Mouse (Mus musculus) hindbrain, embryonic 12.5 days (tissue): ENCODE results near the gene Npw. TPM values are rescaled to one million over a fixed set of nuclear protein-coding genes. Genes with fewer than 3 reads are reported as not detected.

Experiments
- ATAC-seq: fragments of 200-750 bp; cut with Nextera tagmentation; 2 replicates; pipeline ENCODE4 v1.8.0; 2017; ENCODE audit warnings: moderate TSS enrichment; ENCODE audit not compliant: low FRiP score
- H3K27ac ChIP-seq: fragments of 300-500 bp; sonication (generic); 2 replicates; pipeline ENCODE4 v1.5.1; 2016; ENCODE audit warnings: mild to moderate bottlenecking
- H3K27me3 ChIP-seq: fragments of 300-500 bp; sonication (generic); 2 replicates; pipeline ENCODE4 v1.6.1; 2016; ENCODE audit warnings: mild to moderate bottlenecking
- H3K36me3 ChIP-seq: fragments of 300-500 bp; sonication (generic); 2 replicates; pipeline ENCODE4 v1.6.1; 2016; ENCODE audit warnings: mild to moderate bottlenecking
- H3K4me1 ChIP-seq: fragments of 300-500 bp; sonication (generic); 2 replicates; pipeline ENCODE4 v1.6.1; 2016
- H3K4me2 ChIP-seq: fragments of 300-500 bp; sonication (generic); replicated peaks from 2 replicates; pipeline ENCODE4 v1.6.1; 2016; ENCODE audit warnings: mild to moderate bottlenecking
- H3K4me3 ChIP-seq: fragments of 300-500 bp; sonication (generic); 2 replicates; pipeline ENCODE4 v1.5.1; 2016; ENCODE audit warnings: mild to moderate bottlenecking
- H3K9ac ChIP-seq: fragments of 300-500 bp; sonication (generic); 2 replicates; pipeline ENCODE4 v1.6.1; 2016; ENCODE audit warnings: mild to moderate bottlenecking, moderate library complexity
- H3K9me3 ChIP-seq: fragments of 300-500 bp; sonication (generic); replicated peaks from 2 replicates; pipeline ENCODE4 v1.6.1; 2016; ENCODE audit warnings: mild to moderate bottlenecking
- WGBS: fragments of 180-500 bp; shearing (Covaris S2); methylation state at CpG from one replicate; pipeline ENCODE4 v1.1.7; 2016; 5-methylcytosine and 5-hydroxymethylcytosine counted together
- polyA plus RNA-seq: library from polyadenylated mRNA; unstranded; fragments of >200 nt; fragmentation: Nextera tagmentation; extraction: Ambion mirVana; gene quantifications from 2 replicates; pipeline ENCODE4 v1.2.1, GENCODE M21; 2016

The Npw gene
- polyA plus RNA-seq, 1 experiment from 2014 or later: not detected

DNA sequence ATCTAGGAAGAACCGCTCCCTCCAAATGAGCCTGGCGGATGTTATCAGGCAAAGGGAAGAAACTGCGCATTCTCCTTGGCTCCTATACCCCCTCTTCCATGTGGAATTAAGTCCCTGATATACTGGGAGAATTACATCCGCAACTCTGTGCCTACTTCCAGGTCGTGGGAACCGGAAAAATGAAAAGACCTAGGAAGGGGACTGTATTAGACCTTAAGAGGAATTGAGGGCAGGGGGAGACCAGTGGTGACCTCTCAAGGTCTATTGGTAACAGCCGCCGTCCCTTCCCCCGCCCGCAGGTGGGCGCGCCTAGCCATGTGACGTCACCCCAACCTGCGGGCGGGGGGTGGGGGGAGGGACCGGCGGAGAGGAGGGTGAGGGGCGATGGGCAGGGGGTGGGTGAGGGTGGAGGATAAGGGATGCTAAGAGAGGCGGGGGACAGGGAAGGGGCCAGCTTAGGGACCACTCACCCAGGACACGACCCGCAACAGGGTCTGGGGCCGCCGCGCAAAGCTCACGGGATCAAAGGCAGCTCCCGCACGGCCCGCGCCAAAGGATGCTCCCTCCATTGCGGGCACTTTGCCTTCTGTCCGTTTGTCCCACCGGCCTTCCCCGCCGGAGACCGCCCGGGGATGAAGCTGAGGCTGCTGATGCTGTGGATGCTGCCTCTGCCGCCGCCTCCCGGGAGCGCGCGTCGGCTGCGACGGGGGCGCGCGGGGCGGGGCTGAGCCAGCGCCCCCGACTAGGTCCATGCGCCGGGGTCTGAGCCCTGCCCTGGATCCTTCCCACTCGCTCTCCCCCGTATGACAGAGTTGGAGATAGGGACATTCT, 31.2 kb upstream of the Npw start, which contains the start of gene Syngr3:
Syngr3 (minus strand) TSS at position 705 of the 831 bp plus-strand sequence.
- WGBS: 1% methylated on average over 44 of the region's 55 CpGs
- Histone ChIP-seq H3K4me1 (peaks cover 25% of the 10 kb centered on the region), H3K4me3 (peak within 1 kb of the TSS; percentile 74), H3K27ac (peak within 1 kb of the TSS; percentile 81), H3K9me3 (no peaks in the 10 kb centered on the region), H3K4me2 (peak within 1 kb of the TSS; percentile 91), H3K9ac (peak within 1 kb of the TSS; percentile 88), H3K27me3 (peaks cover 50% of the 10 kb centered on the region), H3K36me3 (peaks cover 5% of the 10 kb centered on the region; the same call in 1 of the 2 replicates)
- ATAC-seq: peak; percentile 57

DNA sequence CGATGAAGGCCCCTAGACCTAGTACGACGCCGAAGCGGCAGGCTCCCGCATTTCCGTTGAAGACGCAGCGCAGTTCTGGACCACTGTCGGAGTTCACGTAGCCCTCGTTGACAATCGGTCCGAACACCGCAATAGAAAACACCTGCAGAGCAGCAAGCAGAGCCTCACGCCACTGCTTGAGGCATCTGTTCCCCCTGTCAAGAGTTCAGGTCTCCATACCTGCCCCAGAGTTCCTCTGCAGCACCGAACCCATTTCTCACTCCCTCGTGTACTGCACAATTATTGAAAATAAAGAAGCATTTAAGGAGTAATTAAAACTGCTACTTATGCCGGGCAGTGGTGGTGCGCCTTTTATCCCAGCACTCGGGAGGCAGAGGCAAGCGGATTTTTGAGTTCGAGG, 29.3 kb upstream of the Npw start:
- Histone ChIP-seq H3K4me1 (peaks cover 25% of the 10 kb centered on the region), H3K9ac (no peak overlapping the region), H3K36me3 (peaks cover 5% of the 10 kb centered on the region; the same call in 1 of the 2 replicates), H3K27ac (no peak overlapping the region), H3K4me3 (peak overlapping the region; percentile 23), H3K9me3 (no peaks in the 10 kb centered on the region), H3K27me3 (peaks cover 50% of the 10 kb centered on the region), H3K4me2 (peak overlapping the region; percentile 42)
- ATAC-seq: no peak
- WGBS: 19% methylated on average over 23 of the region's 23 CpGs

DNA sequence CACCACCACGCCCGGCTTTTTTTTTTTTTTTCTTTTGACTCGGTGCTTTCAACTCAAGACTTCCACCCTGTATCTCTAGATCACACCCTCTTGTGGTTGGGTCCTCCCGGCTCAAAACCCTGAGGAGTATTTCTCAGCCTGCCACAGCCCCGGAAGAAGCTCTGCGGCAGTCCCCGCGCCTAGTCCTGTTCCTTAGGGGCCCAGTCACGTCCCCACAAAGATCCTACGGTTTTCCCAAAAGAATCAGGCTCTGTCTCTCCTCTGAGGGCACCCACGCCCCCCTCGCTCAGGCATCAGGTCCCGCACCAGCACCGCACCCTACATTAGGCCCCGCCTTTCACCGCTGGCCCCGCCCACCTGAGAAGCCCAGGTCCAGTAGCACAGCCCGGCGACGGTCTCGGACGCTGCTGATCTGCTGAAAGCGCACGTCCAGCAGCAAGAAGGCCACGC, 28.9 kb upstream of the Npw start:
- peaks cover 25% of the 10 kb centered on the region for H3K4me1 ChIP-seq
- 2% methylated on average over 25 of the region's 25 CpGs for WGBS
- H3K9me3 ChIP-seq: no peaks in the 10 kb centered on the region
- peak overlapping the region; percentile 23 for H3K4me3 ChIP-seq
- H3K36me3 ChIP-seq: peaks cover 7% of the 10 kb centered on the region; the same call in 1 of the 2 replicates
- H3K9ac ChIP-seq: no peak overlapping the region
- H3K27me3 ChIP-seq: peaks cover 50% of the 10 kb centered on the region
- no peak overlapping the region for H3K27ac ChIP-seq
- H3K4me2 ChIP-seq: peak overlapping the region; percentile 42
- ATAC-seq: no peak

DNA sequence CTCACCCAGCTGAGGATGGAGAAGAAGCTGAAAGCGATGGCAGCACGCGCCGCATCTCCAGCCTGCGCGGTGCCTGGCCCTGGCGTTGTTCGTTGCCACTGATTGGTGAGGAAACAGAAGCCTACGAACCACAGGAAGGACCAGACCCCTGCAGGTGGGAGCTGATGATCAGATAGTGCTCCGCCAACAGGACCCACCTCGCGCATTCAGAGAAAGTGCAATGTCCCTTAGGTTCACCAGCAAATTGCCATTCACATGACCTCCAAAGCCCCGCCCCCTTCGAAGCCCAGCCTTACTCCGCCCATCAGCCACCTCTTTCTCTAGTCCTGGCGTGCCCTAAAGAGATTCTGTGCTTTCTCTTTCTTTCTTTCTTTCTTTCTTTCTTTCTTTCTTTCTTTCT, 28.3 kb upstream of the Npw start:
- peaks cover 11% of the 10 kb centered on the region for H3K36me3 ChIP-seq
- H3K9ac ChIP-seq: no peak overlapping the region
- 32% methylated on average over 16 of the region's 16 CpGs for WGBS
- no peaks in the 10 kb centered on the region for H3K9me3 ChIP-seq
- H3K4me1 ChIP-seq: peaks cover 25% of the 10 kb centered on the region
- H3K27ac ChIP-seq: no peak overlapping the region
- H3K4me3 ChIP-seq: no peak overlapping the region; the same call in 1 of the 2 replicates
- H3K4me2 ChIP-seq: peak overlapping the region; percentile 30
- peaks cover 50% of the 10 kb centered on the region for H3K27me3 ChIP-seq
- ATAC-seq: no peak

DNA sequence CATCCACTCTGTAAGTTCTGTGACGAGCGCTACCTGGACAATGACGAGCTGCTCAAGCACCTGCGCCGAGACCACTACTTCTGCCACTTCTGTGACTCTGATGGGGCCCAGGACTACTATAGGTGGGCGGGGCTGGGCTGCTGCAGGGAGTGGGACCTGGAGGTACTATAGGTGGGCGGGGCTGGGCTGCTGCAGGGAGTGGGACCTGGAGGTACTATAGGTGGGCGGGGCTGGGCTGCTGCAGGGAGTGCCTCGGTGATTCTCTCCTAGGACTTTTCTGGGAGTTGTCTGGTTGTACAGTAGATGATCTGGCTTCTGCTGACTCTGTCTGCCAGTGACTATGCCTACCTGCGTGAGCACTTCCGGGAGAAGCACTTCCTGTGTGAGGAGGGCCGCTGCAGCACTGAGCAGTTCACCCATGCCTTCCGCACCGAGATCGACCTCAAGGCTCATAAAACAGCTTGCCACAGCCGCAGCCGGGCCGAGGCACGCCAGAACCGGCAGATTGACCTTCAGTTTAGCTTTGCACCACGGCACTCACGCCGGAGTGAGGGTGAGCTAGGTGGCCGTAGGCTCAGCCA, 19.3 kb upstream of the Npw start:
- H3K4me2 ChIP-seq: no peak overlapping the region
- H3K9ac ChIP-seq: no peak overlapping the region
- no peaks in the 10 kb centered on the region for H3K27me3 ChIP-seq
- peaks cover 64% of the 10 kb centered on the region for H3K36me3 ChIP-seq
- no peaks in the 10 kb centered on the region for H3K4me1 ChIP-seq
- WGBS: 91% methylated on average over 24 of the region's 24 CpGs
- no peak overlapping the region for H3K4me3 ChIP-seq
- H3K9me3 ChIP-seq: no peaks in the 10 kb centered on the region
- no peak for ATAC-seq
- no peak overlapping the region for H3K27ac ChIP-seq

DNA sequence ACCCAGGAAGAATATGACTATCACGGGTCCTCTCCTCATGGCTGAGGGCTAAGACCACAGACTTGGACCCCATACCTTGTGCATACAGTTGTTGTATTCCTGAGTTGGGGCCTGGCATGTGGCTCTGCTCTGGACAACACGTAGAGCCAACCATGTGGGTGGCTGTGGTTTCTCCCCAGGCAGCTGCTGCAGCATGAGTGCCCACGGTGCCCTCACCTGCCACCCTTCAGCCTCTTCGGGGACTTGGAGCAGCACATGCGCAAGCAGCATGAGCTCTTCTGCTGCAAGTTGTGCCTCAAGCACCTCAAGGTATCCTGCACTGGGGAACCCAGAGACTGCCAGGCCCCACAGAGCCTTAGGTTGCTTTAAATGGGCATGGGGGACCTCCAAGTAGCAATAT, 18.6 kb upstream of the Npw start:
- Histone ChIP-seq H3K4me3 (no peak overlapping the region), H3K36me3 (peaks cover 57% of the 10 kb centered on the region), H3K4me2 (no peak overlapping the region), H3K9me3 (no peaks in the 10 kb centered on the region), H3K27ac (no peak overlapping the region), H3K27me3 (no peaks in the 10 kb centered on the region), H3K9ac (no peak overlapping the region), H3K4me1 (peaks cover 6% of the 10 kb centered on the region)
- no peak for ATAC-seq
- WGBS: 93% methylated on average over 5 of the region's 5 CpGs

DNA sequence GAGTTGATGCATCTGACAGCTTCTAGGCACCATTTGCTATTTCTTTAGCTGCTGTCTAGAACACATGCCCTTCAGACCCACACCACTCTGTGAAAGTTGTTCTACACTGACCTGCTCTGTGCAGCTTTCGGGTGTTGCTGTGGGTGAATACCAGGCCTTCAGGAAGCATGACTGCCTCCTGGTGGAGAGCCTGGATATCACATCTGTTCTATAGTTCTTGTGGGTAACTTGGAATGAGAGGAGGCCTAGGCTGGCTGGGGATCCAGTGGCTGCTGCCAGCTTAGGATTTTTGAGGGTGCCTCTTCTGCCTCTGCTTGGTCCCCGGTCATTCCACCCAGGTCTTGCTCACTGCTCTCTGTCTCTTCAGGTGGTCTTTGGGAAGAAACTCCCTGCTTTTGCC, 17.9 kb upstream of the Npw start:
- H3K27ac ChIP-seq: no peak overlapping the region
- no peaks in the 10 kb centered on the region for H3K27me3 ChIP-seq
- WGBS: 60% methylated on average over 2 of the region's 2 CpGs
- H3K36me3 ChIP-seq: peaks cover 50% of the 10 kb centered on the region
- H3K4me1 ChIP-seq: peaks cover 13% of the 10 kb centered on the region
- H3K9me3 ChIP-seq: no peaks in the 10 kb centered on the region
- no peak overlapping the region for H3K9ac ChIP-seq
- H3K4me3 ChIP-seq: no peak overlapping the region
- H3K4me2 ChIP-seq: no peak overlapping the region
- ATAC-seq: 0 out of 2 replicates have a peak, but pooled peaks have one; percentile 9

DNA sequence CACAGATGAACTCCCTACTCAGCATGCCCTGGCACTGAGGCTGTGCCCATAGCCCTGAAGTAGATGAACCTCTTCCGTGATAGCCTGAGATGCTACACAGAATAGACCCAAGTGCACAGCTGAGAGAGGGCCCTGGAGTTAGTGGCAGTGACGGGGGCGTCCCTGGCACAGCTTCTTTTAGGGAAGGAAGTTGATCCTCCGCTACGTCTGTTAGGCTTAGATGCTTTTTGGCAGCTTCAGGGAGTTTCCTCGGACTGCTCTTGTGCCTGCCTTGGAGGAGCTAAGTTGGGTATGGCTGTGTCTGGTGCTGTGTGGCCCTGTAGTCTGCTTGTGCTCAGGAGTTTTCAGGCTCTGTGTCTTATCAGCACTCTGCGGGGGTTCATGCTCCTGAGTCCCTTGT, 16.0 kb upstream of the Npw start:
- ATAC-seq: no peak
- H3K27ac ChIP-seq: no peak overlapping the region
- peaks cover 31% of the 10 kb centered on the region for H3K36me3 ChIP-seq
- H3K4me1 ChIP-seq: peaks cover 23% of the 10 kb centered on the region
- no peaks in the 10 kb centered on the region for H3K27me3 ChIP-seq
- 84% methylated on average over 7 of the region's 7 CpGs for WGBS
- H3K4me2 ChIP-seq: no peak overlapping the region
- 0 out of 2 replicates have a peak overlapping the region, but pooled peaks have one; percentile 4 for H3K9ac ChIP-seq
- no peaks in the 10 kb centered on the region for H3K9me3 ChIP-seq
- no peak overlapping the region for H3K4me3 ChIP-seq

DNA sequence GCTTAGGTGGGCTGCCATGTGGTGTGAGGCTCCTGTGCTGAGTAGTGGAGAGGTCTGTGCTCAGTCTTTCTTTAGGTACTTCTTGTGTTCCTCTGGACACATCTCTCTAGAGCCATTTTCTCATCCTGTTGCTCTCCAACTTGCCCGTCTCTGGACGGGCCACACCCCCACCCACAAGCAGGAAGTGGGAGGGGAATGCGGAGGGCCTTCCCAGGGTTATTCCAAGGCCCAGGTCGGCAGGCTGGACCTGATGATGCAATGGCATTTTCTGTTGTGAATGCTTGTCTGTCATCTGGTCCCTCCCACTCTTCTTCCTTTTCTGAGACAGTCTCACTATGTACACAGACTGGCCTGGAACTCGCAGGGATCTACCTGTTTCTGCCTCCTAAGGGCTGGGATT, 13.9 kb upstream of the Npw start:
- ATAC-seq: no peak
- Histone ChIP-seq H3K27ac (no peak overlapping the region), H3K4me1 (peaks cover 29% of the 10 kb centered on the region), H3K27me3 (no peaks in the 10 kb centered on the region), H3K4me2 (no peak overlapping the region), H3K9ac (no peak overlapping the region), H3K4me3 (no peak overlapping the region), H3K36me3 (peaks cover 9% of the 10 kb centered on the region), H3K9me3 (no peaks in the 10 kb centered on the region)
- 39% methylated on average over 5 of the region's 5 CpGs for WGBS

DNA sequence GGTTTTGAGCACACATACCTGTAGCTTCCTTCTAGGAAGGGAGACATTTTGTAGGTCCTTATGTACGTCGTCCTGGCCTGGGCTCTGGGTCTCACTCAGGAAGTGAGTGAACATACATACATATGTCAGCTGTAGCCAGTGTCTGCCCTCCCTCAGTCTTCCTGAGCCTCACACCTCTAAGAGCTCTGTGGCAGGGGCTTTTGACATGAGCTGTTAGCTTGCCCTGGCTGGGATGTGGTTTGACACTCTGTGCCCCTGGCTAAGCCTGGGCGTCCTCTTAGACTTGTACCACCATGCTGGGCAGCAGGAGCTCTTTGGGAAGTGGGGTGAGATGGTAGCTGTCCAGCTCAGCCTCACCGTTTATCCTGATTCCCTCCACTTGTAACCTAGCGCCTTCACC, 13.1 kb upstream of the Npw start:
- H3K9ac ChIP-seq: peak overlapping the region; percentile 98
- H3K27me3 ChIP-seq: no peaks in the 10 kb centered on the region
- H3K4me3 ChIP-seq: no peak overlapping the region

DNA sequence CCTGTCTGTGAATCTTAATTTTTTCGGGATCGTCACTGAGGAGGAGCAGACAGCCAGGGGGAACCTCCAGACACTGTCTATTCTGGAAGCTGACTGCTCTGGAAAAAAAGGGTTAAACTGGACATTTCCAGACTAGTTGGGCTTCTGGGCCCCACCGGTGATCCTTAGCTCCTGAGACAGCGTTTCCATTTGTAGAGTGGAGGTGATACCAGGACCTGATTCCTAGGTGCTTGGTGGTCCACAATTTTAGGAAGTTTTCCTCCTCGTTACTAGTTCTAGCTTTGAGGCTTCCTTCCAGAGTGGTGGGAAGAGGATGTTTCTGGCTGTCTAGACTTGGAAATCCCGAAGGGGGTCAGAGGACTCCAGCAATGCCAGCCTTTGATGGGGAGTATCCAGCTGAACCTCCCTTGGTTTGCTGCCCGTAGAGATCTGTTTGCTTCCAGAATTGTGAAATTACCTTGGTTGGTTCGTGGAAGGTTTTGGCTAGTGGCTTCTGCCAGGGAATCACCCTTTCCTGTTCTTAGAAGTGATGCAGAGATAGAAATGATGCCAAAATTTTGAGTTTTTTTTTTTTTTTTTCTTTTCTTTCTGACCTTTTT, 12.1 kb upstream of the Npw start:
- peak overlapping the region; percentile 98 for H3K9ac ChIP-seq
- H3K4me2 ChIP-seq: peak overlapping the region; percentile 71
- ATAC-seq: no peak
- no peaks in the 10 kb centered on the region for H3K9me3 ChIP-seq
- no peaks in the 10 kb centered on the region for H3K36me3 ChIP-seq
- H3K27ac ChIP-seq: peak overlapping the region; percentile 88
- no peaks in the 10 kb centered on the region for H3K27me3 ChIP-seq
- 12% methylated on average over 8 of the region's 8 CpGs for WGBS
- peaks cover 29% of the 10 kb centered on the region for H3K4me1 ChIP-seq
- H3K4me3 ChIP-seq: peak overlapping the region; percentile 98

More for the DNA sequence above, 13.1 kb upstream of the Npw start:
- Histone ChIP-seq H3K36me3 (0 out of 2 replicates have a peak, but pooled peaks cover 1% of the 10 kb centered on the region), H3K9me3 (no peaks in the 10 kb centered on the region), H3K27ac (no peak overlapping the region), H3K4me1 (peaks cover 29% of the 10 kb centered on the region), H3K4me2 (peak overlapping the region; percentile 71)
- ATAC-seq: no peak
- 74% methylated on average over 5 of the region's 5 CpGs for WGBS

DNA sequence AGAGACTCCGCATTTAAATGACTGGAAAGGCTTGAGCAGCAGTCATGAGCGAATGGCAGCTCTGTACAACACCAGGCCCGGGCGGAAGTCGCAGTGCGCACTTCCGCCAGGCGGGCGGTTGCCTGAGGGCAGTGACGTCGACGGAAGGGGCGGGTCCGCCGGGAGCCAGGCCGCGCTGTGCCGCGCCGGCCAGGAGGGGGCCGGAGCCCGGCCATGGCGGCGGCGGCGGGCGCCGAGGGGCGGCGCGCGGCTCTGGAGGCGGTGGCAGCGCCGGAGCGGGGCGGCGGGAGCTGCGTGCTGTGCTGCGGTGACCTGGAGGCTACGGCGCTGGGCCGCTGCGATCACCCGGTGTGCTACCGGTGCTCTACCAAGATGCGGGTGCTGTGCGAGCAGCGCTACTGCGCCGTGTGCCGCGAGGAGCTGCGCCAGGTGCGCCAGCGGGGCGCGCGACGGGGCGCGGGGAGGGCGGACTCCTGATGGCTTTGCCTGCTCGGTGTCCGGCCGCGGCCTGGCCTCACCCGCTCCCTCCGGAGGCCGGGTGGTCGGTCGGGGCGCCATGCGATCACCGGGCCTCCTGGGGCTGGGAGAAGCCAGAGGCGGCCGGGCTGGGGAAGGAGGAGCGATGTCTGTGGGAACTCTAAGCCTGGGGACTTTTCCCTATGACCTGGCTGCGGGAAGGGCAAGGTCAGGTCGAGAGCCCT, 11.4 kb upstream of the Npw start, which contains the start of gene Zfp598:
Zfp598 (plus strand) TSS at position 143 of the 701 bp plus-strand sequence.
- H3K4me1 ChIP-seq: peaks cover 29% of the 10 kb centered on the region
- H3K4me2 ChIP-seq: peak within 1 kb of the TSS; percentile 71
- H3K36me3 ChIP-seq: no peaks in the 10 kb centered on the region
- peak within 1 kb of the TSS; percentile 88 for H3K27ac ChIP-seq
- peak; percentile 99 for ATAC-seq
- H3K9ac ChIP-seq: peak within 1 kb of the TSS; percentile 98
- H3K4me3 ChIP-seq: peak within 1 kb of the TSS; percentile 98
- H3K27me3 ChIP-seq: no peaks in the 10 kb centered on the region
- no peaks in the 10 kb centered on the region for H3K9me3 ChIP-seq
- WGBS: 1% methylated on average over 56 of the region's 80 CpGs
